Mouse (Mus musculus): ENCODE measurements around the gene Ifna4. TPM values are rescaled to one million over a fixed set of nuclear protein-coding genes. Genes with fewer than 3 reads are reported as not detected.
"Not testable (repeated sequence)": the region's sequence is repeated elsewhere in the genome, so short reads cannot be mapped to it uniquely, and the experiment has no call there.

Ifna4 gene
- polyA plus RNA-seq, 1 experiment from 2014 or later, result not detected

DNA sequence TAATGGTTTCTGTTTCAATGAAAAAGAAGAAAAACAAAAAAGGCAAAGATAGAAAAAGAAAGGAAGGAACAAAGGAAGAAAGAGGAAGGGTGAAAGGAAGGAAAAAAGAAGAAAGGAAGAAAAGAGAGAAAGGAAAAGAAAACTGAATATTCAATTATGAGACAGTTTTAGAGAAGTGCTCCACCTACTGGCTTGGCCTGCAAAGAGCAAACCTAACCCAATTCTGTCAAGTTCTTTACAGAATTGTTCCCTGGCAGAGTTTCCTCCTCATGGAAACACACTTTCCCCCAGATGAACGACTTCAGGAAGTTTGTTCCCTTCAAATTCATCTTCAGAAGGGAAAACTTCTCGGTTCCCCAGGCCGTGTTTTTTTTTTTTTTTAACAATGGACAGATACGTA is 18.7 kb upstream of the Ifna4 start:
- H3K4me3 ChIP-seq (replicated peaks; ENCODE audit: low read length), result no peak overlapping the region
- H3K4me1 ChIP-seq (ENCODE audit: control insufficient read depth, insufficient read depth, low read length), result no peaks in the 10 kb centered on the region
- WGBS, result 20% methylated on average over 4 of the region's 4 CpGs
- H3K27me3 ChIP-seq (ENCODE audit: control insufficient read depth, insufficient read depth, low read length), result no peaks in the 10 kb centered on the region
- no peak for ATAC-seq (ENCODE audit: insufficient read depth, low FRiP score)
- no peak overlapping the region for H3K4me2 ChIP-seq (ENCODE audit: low read depth, low read length)
- H3K27ac ChIP-seq (ENCODE audit: low read length), result no peak overlapping the region
- H3K9me3 ChIP-seq (replicated peaks; ENCODE audit: control insufficient read depth, low read length), result no peaks in the 10 kb centered on the region
- H3K9ac ChIP-seq (ENCODE audit: low read length), result no peak overlapping the region
- H3K36me3 ChIP-seq (ENCODE audit: control insufficient read depth, insufficient read depth, low read length), result no peaks in the 10 kb centered on the region

DNA sequence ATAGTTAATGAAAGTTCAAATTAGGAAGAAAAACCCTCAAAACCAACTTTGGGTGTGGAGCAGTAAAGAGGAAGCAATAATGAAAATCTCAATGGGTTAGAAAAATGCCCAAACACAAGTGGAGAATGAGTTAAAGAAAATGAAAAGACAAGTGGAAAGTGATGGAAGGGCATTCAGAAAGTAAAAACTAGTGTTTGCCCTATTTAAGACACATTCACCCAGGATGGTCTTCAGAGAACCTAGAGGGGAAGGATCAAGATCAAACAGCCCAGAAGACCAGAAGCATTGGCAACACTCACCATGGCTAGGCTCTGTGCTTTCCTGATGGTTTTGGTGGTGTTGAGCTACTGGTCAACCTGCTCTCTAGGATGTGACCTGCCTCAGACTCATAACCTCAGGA is 14.5 kb upstream of the Ifna4 start, which contains the start of gene Ifna6:
Ifna6 (plus strand) TSS at position 301 of the 400 bp plus-strand sequence.
- H3K4me2 ChIP-seq (ENCODE audit: low read depth, low read length); H3K9ac ChIP-seq (ENCODE audit: low read length); H3K4me3 ChIP-seq (replicated peaks; ENCODE audit: low read length); H3K27me3 ChIP-seq (ENCODE audit: control insufficient read depth, insufficient read depth, low read length); H3K36me3 ChIP-seq (ENCODE audit: control insufficient read depth, insufficient read depth, low read length); ATAC-seq (ENCODE audit: insufficient read depth, low FRiP score); H3K9me3 ChIP-seq (replicated peaks; ENCODE audit: control insufficient read depth, low read length); H3K4me1 ChIP-seq (ENCODE audit: control insufficient read depth, insufficient read depth, low read length); H3K27ac ChIP-seq (ENCODE audit: low read length): not testable (repeated sequence)

GRCm38 (mm10) chr4:88830523-88830922 is 11.1 kb upstream of the Ifna4 start:
- Histone ChIP-seq H3K9me3 (replicated peaks; ENCODE audit: control insufficient read depth, low read length) (no peaks in the 10 kb centered on the region), H3K27ac (ENCODE audit: low read length) (no peak overlapping the region), H3K4me3 (replicated peaks; ENCODE audit: low read length) (no peak overlapping the region), H3K9ac (ENCODE audit: low read length) (no peak overlapping the region), H3K36me3 (ENCODE audit: control insufficient read depth, insufficient read depth, low read length) (no peaks in the 10 kb centered on the region), H3K4me1 (ENCODE audit: control insufficient read depth, insufficient read depth, low read length) (no peaks in the 10 kb centered on the region), H3K27me3 (ENCODE audit: control insufficient read depth, insufficient read depth, low read length) (no peaks in the 10 kb centered on the region), H3K4me2 (ENCODE audit: low read depth, low read length) (no peak overlapping the region)
- no peak for ATAC-seq (ENCODE audit: insufficient read depth, low FRiP score)
- WGBS, result 27% methylated on average over 4 of the region's 4 CpGs

GRCm38 (mm10) chr4:88835225-88835624 is 6.4 kb upstream of the Ifna4 start, which contains the start of gene Ifna5:
Ifna5 (plus strand) TSS chr4:88835525.
- WGBS, result 79% methylated on average over 1 of the region's 1 CpGs
- H3K4me3 ChIP-seq (replicated peaks; ENCODE audit: low read length); H3K27me3 ChIP-seq (ENCODE audit: control insufficient read depth, insufficient read depth, low read length); H3K9me3 ChIP-seq (replicated peaks; ENCODE audit: control insufficient read depth, low read length); H3K4me1 ChIP-seq (ENCODE audit: control insufficient read depth, insufficient read depth, low read length); ATAC-seq (ENCODE audit: insufficient read depth, low FRiP score); H3K36me3 ChIP-seq (ENCODE audit: control insufficient read depth, insufficient read depth, low read length); H3K9ac ChIP-seq (ENCODE audit: low read length); H3K27ac ChIP-seq (ENCODE audit: low read length); H3K4me2 ChIP-seq (ENCODE audit: low read depth, low read length): not testable (repeated sequence)

GRCm38 (mm10) chr4:88838828-88839227 is 2.8 kb upstream of the Ifna4 start:
- no peaks in the 10 kb centered on the region for H3K36me3 ChIP-seq (ENCODE audit: control insufficient read depth, insufficient read depth, low read length)
- no peak overlapping the region for H3K27ac ChIP-seq (ENCODE audit: low read length)
- H3K4me2 ChIP-seq (ENCODE audit: low read depth, low read length), result no peak overlapping the region
- no peaks in the 10 kb centered on the region for H3K9me3 ChIP-seq (replicated peaks; ENCODE audit: control insufficient read depth, low read length)
- no peak overlapping the region for H3K4me3 ChIP-seq (replicated peaks; ENCODE audit: low read length)
- H3K27me3 ChIP-seq (ENCODE audit: control insufficient read depth, insufficient read depth, low read length), result no peaks in the 10 kb centered on the region
- no peak overlapping the region for H3K9ac ChIP-seq (ENCODE audit: low read length)
- 36% methylated on average over 3 of the region's 3 CpGs for WGBS
- ATAC-seq (ENCODE audit: insufficient read depth, low FRiP score), result no peak
- no peaks in the 10 kb centered on the region for H3K4me1 ChIP-seq (ENCODE audit: control insufficient read depth, insufficient read depth, low read length)

DNA sequence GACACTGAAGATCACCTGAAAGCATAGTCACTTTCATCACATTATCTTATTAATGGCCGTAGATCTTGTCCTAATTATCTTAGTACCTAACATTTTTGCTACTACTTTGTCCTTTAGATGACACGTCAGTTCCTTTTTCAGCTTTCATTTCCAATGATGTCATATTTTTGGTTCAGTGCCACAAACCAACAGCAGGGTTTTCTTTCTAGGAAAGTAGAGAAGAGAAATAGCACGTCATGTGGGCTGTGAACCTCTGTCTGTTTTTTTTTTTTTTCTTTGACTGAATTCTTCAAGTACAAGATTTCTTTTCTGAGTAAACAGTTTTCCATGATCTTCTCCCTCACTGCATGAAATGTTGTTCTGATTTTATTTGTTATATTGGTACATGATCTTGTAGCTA is 1.6 kb upstream of the Ifna4 start:
- WGBS, result 58% methylated on average over 3 of the region's 3 CpGs
- ATAC-seq (ENCODE audit: insufficient read depth, low FRiP score), result no peak
- no peaks in the 10 kb centered on the region for H3K27me3 ChIP-seq (ENCODE audit: control insufficient read depth, insufficient read depth, low read length)
- no peak overlapping the region for H3K9ac ChIP-seq (ENCODE audit: low read length)
- no peaks in the 10 kb centered on the region for H3K4me1 ChIP-seq (ENCODE audit: control insufficient read depth, insufficient read depth, low read length)
- no peaks in the 10 kb centered on the region for H3K36me3 ChIP-seq (ENCODE audit: control insufficient read depth, insufficient read depth, low read length)
- no peaks in the 10 kb centered on the region for H3K9me3 ChIP-seq (replicated peaks; ENCODE audit: control insufficient read depth, low read length)
- H3K4me3 ChIP-seq (replicated peaks; ENCODE audit: low read length), result no peak overlapping the region
- no peak overlapping the region for H3K27ac ChIP-seq (ENCODE audit: low read length)
- H3K4me2 ChIP-seq (ENCODE audit: low read depth, low read length), result no peak overlapping the region

GRCm38 (mm10) chr4:88845334-88845733 is 3.7 kb downstream of the Ifna4 start:
- ATAC-seq (ENCODE audit: insufficient read depth, low FRiP score), result no peak
- no peaks in the 10 kb centered on the region for H3K27me3 ChIP-seq (ENCODE audit: control insufficient read depth, insufficient read depth, low read length)
- H3K9ac ChIP-seq (ENCODE audit: low read length), result no peak overlapping the region
- 31% methylated on average over 2 of the region's 2 CpGs for WGBS
- no peaks in the 10 kb centered on the region for H3K9me3 ChIP-seq (replicated peaks; ENCODE audit: control insufficient read depth, low read length)
- no peak overlapping the region for H3K27ac ChIP-seq (ENCODE audit: low read length)
- no peaks in the 10 kb centered on the region for H3K4me1 ChIP-seq (ENCODE audit: control insufficient read depth, insufficient read depth, low read length)
- no peaks in the 10 kb centered on the region for H3K36me3 ChIP-seq (ENCODE audit: control insufficient read depth, insufficient read depth, low read length)
- no peak overlapping the region for H3K4me3 ChIP-seq (replicated peaks; ENCODE audit: low read length)
- no peak overlapping the region for H3K4me2 ChIP-seq (ENCODE audit: low read depth, low read length)

- Histone ChIP-seq H3K36me3 (ENCODE audit: control insufficient read depth, insufficient read depth, low read length) (no peaks in the 10 kb centered on the region), H3K27ac (ENCODE audit: low read length) (no peak within 1 kb of the TSS), H3K4me2 (ENCODE audit: low read depth, low read length) (no peak within 1 kb of the TSS), H3K4me1 (ENCODE audit: control insufficient read depth, insufficient read depth, low read length) (no peaks in the 10 kb centered on the region), H3K9me3 (replicated peaks; ENCODE audit: control insufficient read depth, low read length) (no peaks in the 10 kb centered on the region), H3K9ac (ENCODE audit: low read length) (no peak within 1 kb of the TSS), H3K27me3 (ENCODE audit: control insufficient read depth, insufficient read depth, low read length) (no peaks in the 10 kb centered on the region), H3K4me3 (replicated peaks; ENCODE audit: low read length) (no peak within 1 kb of the TSS)
- WGBS, result 87% methylated on average over 1 of the region's 1 CpGs
- ATAC-seq (ENCODE audit: insufficient read depth, low FRiP score), result no peak
Measured at GRCm38 (mm10) chr4:88849698-88850097, 8.0 kb downstream of the Ifna4 start, which contains the start of gene Ifna1. Ifna1 (plus strand) TSS chr4:88850087.

GRCm38 (mm10) chr4:88851026-88851763 is 9.5 kb downstream of the Ifna4 start:
- no peak overlapping the region for H3K9ac ChIP-seq (ENCODE audit: low read length)
- no peak overlapping the region for H3K4me2 ChIP-seq (ENCODE audit: low read depth, low read length)
- H3K9me3 ChIP-seq (replicated peaks; ENCODE audit: control insufficient read depth, low read length), result no peaks in the 10 kb centered on the region
- ATAC-seq (ENCODE audit: insufficient read depth, low FRiP score), result no peak
- H3K27me3 ChIP-seq (ENCODE audit: control insufficient read depth, insufficient read depth, low read length), result no peaks in the 10 kb centered on the region
- H3K4me3 ChIP-seq (replicated peaks; ENCODE audit: low read length), result no peak overlapping the region
- 61% methylated on average over 4 of the region's 4 CpGs for WGBS
- H3K27ac ChIP-seq (ENCODE audit: low read length), result no peak overlapping the region
- H3K4me1 ChIP-seq (ENCODE audit: control insufficient read depth, insufficient read depth, low read length), result no peaks in the 10 kb centered on the region
- H3K36me3 ChIP-seq (ENCODE audit: control insufficient read depth, insufficient read depth, low read length), result no peaks in the 10 kb centered on the region

Data from stomach, embryonic 16.5 days (tissue).